Mouse (Mus musculus) lung, postnatal 4 days (tissue): ENCODE measurements at regions not wholly inside any gene's neighbourhood (a gene's known extent, or its start where the extent isn't known, plus 50 kb on each side); places are given as distances from the start of the nearest gene placed in this dataset.

Source experiments
- DNase-seq, 2 experiments: peaks; one replicate each; pipeline ENCODE4 v3.0.0; 2021

- DNase-seq: peak; percentile 8 to 35
Observed at GRCm38 (mm10) chr1:75693231-75693914, 147.3 kb downstream of the Slc4a3 start.

GRCm38 (mm10) chr1:75704832-75705650, 159.0 kb downstream of the Slc4a3 start:
- DNase-seq: no peak

DNA sequence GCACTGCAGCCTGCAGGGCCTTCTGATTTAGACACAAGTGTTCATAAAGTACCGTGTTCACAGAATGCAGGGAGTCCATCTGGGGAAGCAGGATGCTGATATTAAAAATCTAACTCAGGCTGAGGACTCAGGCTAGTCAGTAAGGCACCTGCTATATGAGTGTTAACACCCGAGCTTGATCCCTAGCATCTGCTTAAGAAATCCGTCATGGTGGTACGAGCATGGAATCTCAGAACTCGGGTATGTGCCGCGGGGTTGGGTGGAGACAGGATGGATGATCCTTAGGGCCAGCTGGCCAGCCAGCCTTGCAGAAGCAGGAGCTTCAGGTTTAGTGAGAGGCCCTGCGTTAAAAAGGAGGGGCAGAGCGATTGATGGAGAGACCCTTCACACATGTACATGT, 160.1 kb downstream of the Slc4a3 start:
- DNase-seq: no peak

GRCm38 (mm10) chr1:75723431-75723830, 177.4 kb downstream of the Slc4a3 start:
- no peak for DNase-seq

DNA sequence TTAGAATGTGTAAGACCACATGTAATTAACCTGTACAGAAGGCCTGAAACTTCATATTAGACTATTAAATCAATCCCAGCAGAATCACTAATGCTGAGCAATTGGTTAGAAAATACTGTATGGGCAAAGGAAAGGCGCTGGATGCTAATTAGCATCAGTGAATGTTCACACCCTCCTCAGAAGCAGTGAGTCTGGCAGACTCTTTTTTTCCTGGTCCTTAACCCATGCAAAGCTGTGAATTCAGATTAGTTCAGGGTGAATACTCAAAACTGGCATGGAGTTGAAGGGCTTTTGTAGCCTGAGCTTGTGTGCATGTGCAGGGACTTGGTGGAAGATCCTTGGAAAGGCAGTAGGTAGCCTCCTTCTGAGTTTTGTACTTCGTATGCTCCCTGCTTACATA, 179.3 kb downstream of the Slc4a3 start:
- DNase-seq: no peak

GRCm38 (mm10) chr1:75728859-75729258, 182.8 kb downstream of the Slc4a3 start:
- no peak for DNase-seq

DNA sequence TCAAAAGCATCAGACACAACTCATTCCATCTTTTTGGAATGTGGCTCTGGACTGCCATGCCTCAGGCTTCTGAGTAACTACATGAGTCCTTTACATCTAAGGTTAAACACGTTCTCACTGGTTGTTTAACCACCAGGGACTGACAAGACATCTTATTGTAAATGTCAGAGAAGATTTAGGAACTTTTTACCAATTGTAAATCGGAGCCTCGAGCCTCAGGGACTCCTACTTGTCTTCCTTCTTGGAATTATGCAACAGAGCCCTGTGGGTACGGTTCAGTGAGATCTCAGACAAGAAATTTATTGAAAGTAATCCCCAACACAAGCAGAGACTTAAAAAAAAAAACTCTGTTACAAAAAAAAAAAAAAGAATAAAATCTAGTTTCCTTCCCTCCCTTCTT, 187.7 kb downstream of the Slc4a3 start:
- no peak for DNase-seq

DNA sequence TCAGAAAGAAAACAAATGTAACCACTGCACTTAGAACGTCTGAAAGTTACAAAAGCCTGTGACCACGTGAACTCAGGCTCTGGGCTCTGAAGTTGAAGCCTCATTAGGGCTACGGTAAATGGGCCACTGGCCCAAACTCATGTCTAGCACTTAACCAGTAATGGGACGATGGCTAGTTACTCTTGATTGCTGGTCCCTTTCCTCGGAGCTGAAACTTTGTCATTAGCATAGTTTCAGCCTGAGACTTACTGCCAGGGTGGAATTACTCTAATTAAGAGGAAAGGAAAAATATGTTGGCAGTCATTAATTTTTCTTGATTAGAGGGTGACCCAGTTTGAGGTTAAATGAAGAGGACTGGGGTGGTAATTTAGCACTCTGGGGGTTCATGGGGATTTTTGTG, 192.6 kb downstream of the Slc4a3 start:
- DNase-seq: no peak

GRCm38 (mm10) chr1:75749665-75750221, 203.7 kb downstream of the Slc4a3 start:
- DNase-seq: peak in 1 of 2 experiments; percentile 24

DNA sequence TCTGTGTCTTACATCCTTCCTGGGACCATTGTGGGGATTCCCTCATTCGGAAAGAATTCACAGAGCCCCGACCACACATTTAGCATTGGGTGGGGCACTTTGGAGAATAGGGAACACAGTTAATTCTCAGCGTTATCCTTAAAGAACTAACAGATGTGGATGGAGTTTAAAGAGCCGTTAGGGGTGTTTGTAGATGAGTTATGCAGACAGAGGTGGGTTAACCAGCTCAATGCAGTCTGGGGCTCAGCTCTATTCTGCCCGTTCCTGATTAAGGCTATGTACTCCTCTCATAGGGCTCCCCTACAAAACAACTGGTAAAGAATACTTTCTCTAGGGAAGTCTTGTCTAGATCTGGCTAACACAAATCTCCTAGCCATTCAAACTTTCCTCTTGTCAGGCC, 226.1 kb downstream of the Slc4a3 start:
- no peak for DNase-seq

GRCm38 (mm10) chr1:75773014-75773413, 226.9 kb downstream of the Slc4a3 start:
- DNase-seq: no peak

DNA sequence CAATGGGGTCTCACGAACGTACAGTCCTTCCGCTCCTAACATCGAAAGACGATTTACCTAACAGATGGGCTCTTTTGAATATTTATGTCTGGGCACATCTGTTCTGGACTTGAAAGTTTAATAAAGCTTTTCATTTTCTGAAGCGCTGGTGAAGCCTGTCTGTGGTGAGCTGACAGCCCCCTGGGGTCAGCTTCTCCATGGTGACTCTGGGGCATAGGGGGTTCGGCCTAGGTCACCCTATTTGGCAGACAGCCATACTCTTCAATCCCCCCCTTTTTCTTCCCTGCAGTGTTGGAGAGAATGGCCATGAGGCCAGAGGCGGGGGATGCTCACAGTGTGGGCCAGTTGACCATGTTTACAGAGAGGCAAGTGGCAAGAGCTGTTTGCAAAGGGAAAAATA, 232.8 kb downstream of the Slc4a3 start:
- DNase-seq: no peak

GRCm38 (mm10) chr1:75783206-75783605, 237.1 kb downstream of the Slc4a3 start:
- DNase-seq: no peak

- DNase-seq: no peak
Observed at GRCm38 (mm10) chr1:75786173-75786820, 240.2 kb downstream of the Slc4a3 start.

- no peak for DNase-seq
Observed at GRCm38 (mm10) chr1:75791509-75791908, 245.4 kb downstream of the Slc4a3 start.

DNA sequence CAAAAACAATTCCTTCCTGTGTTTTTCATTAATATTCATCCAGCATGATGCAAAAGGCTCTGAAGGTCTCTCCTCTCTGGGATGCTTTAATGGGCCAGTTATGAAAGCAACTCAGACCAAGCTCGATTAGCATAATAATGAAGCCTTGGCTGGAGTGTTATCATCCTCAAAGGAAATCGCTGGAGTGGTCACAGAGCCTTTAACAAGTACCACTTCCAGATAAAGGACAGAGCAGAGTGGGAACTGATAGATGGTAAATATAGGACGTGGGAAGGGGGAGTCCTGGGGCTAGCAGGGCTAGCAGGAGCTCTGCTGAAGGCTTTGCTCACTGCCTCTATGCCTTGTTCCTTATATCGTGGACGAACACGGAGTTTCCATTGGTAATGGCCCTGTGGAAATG, 251.7 kb downstream of the Slc4a3 start:
- DNase-seq: no peak

- peak; percentile 7 to 59 for DNase-seq
Observed at GRCm38 (mm10) chr1:75798375-75799099, 252.5 kb downstream of the Slc4a3 start.

DNA sequence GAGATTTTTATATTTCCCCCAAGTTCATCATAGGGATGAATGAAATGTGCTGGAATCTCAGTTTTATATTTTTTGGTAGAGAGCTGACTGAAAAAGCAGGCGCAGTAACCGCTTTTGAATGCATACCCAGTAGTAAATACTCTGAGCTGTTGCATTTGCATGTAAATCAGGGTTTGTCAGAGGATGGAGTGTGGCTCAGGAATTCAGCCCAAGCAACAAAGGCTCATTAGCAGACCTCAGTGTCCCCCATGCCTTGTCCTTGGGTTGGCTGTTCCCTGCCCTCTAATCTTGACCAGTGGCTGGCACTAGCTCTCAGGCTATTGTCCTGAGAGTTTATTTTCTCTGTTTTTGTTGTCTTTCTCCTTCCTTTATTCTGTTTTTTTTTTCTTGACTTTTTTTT, 258.4 kb downstream of the Slc4a3 start:
- DNase-seq: no peak

GRCm38 (mm10) chr1:75812471-75812870, 266.4 kb downstream of the Slc4a3 start:
- no peak for DNase-seq

GRCm38 (mm10) chr1:75826202-75826601, 280.1 kb downstream of the Slc4a3 start:
- DNase-seq: no peak

GRCm38 (mm10) chr1:75833071-75833830, 287.2 kb downstream of the Slc4a3 start:
- DNase-seq: no peak

DNA sequence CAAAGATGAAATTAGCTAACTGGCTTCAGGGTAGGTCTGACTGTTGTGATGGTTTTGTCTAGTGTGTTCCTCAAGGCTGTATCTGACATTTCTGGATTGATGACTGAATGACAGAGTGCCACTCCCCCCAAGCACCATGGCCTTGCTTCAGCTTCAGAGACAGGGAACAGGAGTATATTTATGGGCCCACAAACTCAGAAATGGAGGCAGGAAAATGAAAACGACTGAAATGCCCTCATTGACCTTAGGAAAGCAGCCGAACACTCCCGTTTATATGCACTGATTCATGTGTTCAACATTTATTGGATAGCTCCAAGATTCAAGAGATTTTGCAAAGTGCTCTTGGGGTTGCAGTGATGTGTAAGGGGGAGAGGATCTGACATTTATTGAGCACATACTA, 288.3 kb downstream of the Slc4a3 start:
- no peak for DNase-seq
